Mouse (Mus musculus) liver, embryonic 13.5 days (tissue): ENCODE results near the gene Drc7. TPM values are rescaled to one million over a fixed set of nuclear protein-coding genes. Genes with fewer than 3 reads are reported as not detected.

Experiments
- ATAC-seq: fragments of 200-750 bp; cut with Nextera tagmentation; 2 replicates; pipeline ENCODE4 v1.8.0; 2017; ENCODE audit warnings: low read depth, mild to moderate bottlenecking, moderate number of reproducible peaks, moderate library complexity
- DNase-seq: peaks from one replicate; pipeline ENCODE4 v3.0.0; 2022
- H3K27ac ChIP-seq: fragments of 300-500 bp; sonication (generic); 2 replicates; pipeline ENCODE4 v1.5.1; 2015; ENCODE audit warnings: moderate library complexity, mild to moderate bottlenecking, inconsistent platforms
- H3K27me3 ChIP-seq: fragments of 300-500 bp; sonication (generic); 2 replicates; pipeline ENCODE4 v1.6.1; 2015; ENCODE audit warnings: mild to moderate bottlenecking, inconsistent platforms
- H3K36me3 ChIP-seq: fragments of 300-500 bp; sonication (generic); 2 replicates; pipeline ENCODE4 v1.6.1; 2015; ENCODE audit warnings: mild to moderate bottlenecking, inconsistent platforms
- H3K4me1 ChIP-seq: fragments of 300-500 bp; sonication (generic); replicated peaks from 2 replicates; pipeline ENCODE4 v1.6.1; 2015; ENCODE audit warnings: inconsistent platforms
- H3K4me2 ChIP-seq: fragments of 300-500 bp; sonication (generic); 2 replicates; pipeline ENCODE4 v1.6.1; 2015; ENCODE audit warnings: inconsistent platforms, mild to moderate bottlenecking, moderate library complexity
- H3K4me3 ChIP-seq: fragments of 300-500 bp; sonication (generic); replicated peaks from 2 replicates; pipeline ENCODE4 v1.5.1; 2015; ENCODE audit warnings: mild to moderate bottlenecking, inconsistent platforms
- H3K9ac ChIP-seq: fragments of 300-500 bp; sonication (generic); 2 replicates; pipeline ENCODE4 v1.6.1; 2015; ENCODE audit warnings: mild to moderate bottlenecking, inconsistent platforms
- H3K9me3 ChIP-seq: fragments of 300-500 bp; sonication (generic); replicated peaks from 2 replicates; pipeline ENCODE4 v1.6.1; 2016; ENCODE audit warnings: inconsistent platforms
- WGBS: fragments of 180-500 bp; shearing (Covaris S2); methylation state at CpG from one replicate; pipeline ENCODE4 v1.1.7; 2015; ENCODE audit not compliant: insufficient replicate concordance; 5-methylcytosine and 5-hydroxymethylcytosine counted together
- polyA plus RNA-seq: library from polyadenylated mRNA; unstranded; fragments of >200 nt; fragmentation: Nextera tagmentation; extraction: Ambion mirVana; gene quantifications from 2 replicates; pipeline ENCODE4 v1.2.1, GENCODE M21; 2015

Drc7 gene
- polyA plus RNA-seq, 1 experiment from 2014 or later: 0.21 TPM

DNA sequence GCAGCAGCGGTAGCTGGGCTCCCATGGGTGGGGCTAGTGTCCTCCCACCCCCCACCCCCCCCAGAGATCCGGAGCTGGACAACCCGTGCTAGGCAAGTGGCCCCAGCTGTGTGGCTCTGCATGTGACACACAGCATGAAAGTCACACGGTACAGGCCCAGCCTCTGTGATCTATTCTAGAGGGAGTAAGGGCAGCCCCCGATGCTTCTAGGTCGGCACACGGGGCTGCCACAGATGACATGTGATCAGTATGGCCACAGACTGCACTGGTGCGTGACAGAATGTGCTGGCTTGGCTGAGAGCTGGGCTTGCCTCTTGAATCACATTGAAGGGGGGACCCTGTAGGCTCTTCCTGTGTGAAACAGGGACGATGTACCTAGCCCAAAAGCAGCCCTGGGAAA, 72.8 kb downstream of the Drc7 start:
- Histone ChIP-seq H3K4me2 (no peak overlapping the region), H3K27me3 (no peaks in the 10 kb centered on the region), H3K4me3 (no peak overlapping the region), H3K9me3 (no peaks in the 10 kb centered on the region), H3K27ac (no peak overlapping the region), H3K9ac (no peak overlapping the region), H3K4me1 (peaks cover 30% of the 10 kb centered on the region), H3K36me3 (peaks cover 11% of the 10 kb centered on the region; the same call in 1 of the 2 replicates)
- DNase-seq: no peak
- ATAC-seq: no peak
- 69% methylated on average over 9 of the region's 9 CpGs for WGBS

Other genes starting within 250 kb of the Drc7 start
- gene Ccl17, start 244.7 kb upstream of the Drc7 start, polyA plus RNA-seq: 0.36 and 0.48 TPM in 2 replicates
- gene Coq9, start 216.8 kb upstream of the Drc7 start, polyA plus RNA-seq: 51.4 and 51.5 TPM in 2 replicates
- 66.7 and 68.0 TPM in 2 replicates for gene Ciapin1, start 216.7 kb upstream of the Drc7 start, polyA plus RNA-seq
- gene Polr2c, start 197.7 kb upstream of the Drc7 start, polyA plus RNA-seq: 94.5 and 95.3 TPM in 2 replicates
- gene Dok4, start 178.8 kb upstream of the Drc7 start, polyA plus RNA-seq: 9.3 and 9.8 TPM in 2 replicates
- gene Ccdc102a, start 137.0 kb upstream of the Drc7 start, polyA plus RNA-seq: 3.5 TPM in 2 replicates
- 0.43 and 0.52 TPM in 2 replicates for gene Adgrg5, start 131.4 kb upstream of the Drc7 start, polyA plus RNA-seq
- 42.7 and 55.6 TPM in 2 replicates for gene Adgrg1, start 80.4 kb upstream of the Drc7 start, polyA plus RNA-seq
- gene Adgrg3, start 37.4 kb upstream of the Drc7 start, polyA plus RNA-seq: 5.5 and 6.0 TPM in 2 replicates
- 14.8 and 15.4 TPM in 2 replicates for gene Katnb1, start 26.1 kb downstream of the Drc7 start, polyA plus RNA-seq
- 3.2 and 4.1 TPM in 2 replicates for gene Kifc3, start 147.7 kb downstream of the Drc7 start, polyA plus RNA-seq